Mouse (Mus musculus) mouse trophoblast stem cell (cell line): ENCODE measurements around the gene Myo10.

Experiments used
- in situ Hi-C, 2 experiments: fragments of 300-500 bp; cut with MseI, MboI; formaldehyde crosslinking; loops; 2 replicates in 1 of 2; 3 replicates in 1 of 2; pipeline ENCODE4 v1.15.1; 2025

The Myo10 gene

GRCm38 (mm10) chr15:25719270-25719669 is 96.9 kb downstream of the Myo10 start:
- in situ Hi-C loops = loop anchor here in 1 of 2 experiments (5.0 kb wide), 1 partner anchor 277 kb away; no protein-coding TSS in a partner anchor

GRCm38 (mm10) chr15:25720263-25720662 is 97.9 kb downstream of the Myo10 start:
- in situ Hi-C loops = loop anchor here (10.0 kb wide), 2 partner anchors 275 to 295 kb away; no protein-coding TSS in a partner anchor

DNA sequence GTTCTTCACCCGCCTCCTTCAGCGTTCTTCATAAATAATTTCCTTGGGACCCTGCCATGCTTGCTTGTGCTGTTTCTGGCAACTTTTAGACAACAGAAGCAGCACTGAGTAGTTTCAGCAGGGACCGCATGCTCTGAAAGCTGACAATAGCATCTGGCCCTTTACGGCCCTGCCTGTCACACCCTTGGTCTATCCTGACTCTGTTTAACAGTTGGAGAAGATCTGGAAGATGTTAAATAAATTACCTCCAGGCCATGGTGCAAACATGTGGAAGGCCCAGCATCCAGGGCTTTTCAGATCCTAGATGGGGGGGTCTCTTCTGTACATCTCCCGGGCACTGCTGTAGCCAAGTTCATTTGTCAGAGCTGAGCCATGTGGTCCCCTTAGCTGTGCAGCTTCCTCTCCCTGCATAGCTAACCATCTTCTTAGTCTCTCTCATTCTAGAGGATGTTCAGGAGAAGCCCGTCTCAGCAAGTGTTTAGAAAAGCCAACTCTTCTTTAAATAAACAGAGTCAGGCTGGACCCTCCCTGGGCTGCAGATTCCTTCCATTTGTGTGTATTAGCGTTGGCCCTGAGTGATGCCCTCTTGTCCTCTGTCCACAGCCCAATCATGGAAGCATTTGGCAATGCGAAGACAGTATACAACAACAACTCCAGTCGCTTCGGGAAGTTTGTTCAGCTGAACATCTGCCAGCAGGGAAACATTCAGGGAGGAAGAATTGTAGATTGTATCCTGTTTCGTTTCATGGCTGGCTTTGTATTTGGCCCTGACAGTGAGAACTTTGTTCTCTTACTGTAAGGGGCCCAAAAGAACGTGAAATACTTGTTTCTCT is 101.2 kb downstream of the Myo10 start:
- in situ Hi-C loops = loop anchor here (10.0 kb wide), 2 partner anchors 279 to 299 kb away; no protein-coding TSS in a partner anchor

- in situ Hi-C loops = loop anchor here (10.0 kb wide), 2 partner anchors 280 to 300 kb away; no protein-coding TSS in a partner anchor
These were observed 102.2 kb downstream of the Myo10 start for GRCm38 (mm10) chr15:25724549-25724948.

DNA sequence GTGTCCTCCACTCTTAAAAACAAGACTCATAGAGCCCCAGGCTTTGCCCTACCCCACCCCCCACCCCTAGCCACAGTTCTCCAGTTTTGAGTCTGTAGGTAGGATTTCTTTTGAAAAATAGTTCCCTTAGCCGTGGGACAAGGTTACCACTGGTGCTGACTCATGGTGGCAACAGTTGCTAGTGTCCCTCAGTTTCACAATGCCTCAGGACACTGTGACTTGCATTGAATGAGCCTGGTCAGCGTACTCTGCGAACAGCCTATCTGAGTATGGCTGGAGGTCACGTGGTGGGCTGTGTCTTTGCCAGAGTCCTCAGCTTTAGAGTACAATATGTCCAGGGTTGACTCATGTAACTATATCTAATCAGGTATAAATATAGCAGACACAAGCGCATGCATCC is 104.5 kb downstream of the Myo10 start:
- in situ Hi-C loops = loop anchor here (10.0 kb wide), 2 partner anchors 282 to 302 kb away; no protein-coding TSS in a partner anchor

- in situ Hi-C loops = loop anchor here (10.0 kb wide), 2 partner anchors 284 to 304 kb away; no protein-coding TSS in a partner anchor
These were observed 106.2 kb downstream of the Myo10 start for GRCm38 (mm10) chr15:25728501-25728900.

- in situ Hi-C loops = no loop called here
These were observed 108.7 kb downstream of the Myo10 start for GRCm38 (mm10) chr15:25731053-25731452.

- in situ Hi-C loops = no loop called here
These were observed 110.6 kb downstream of the Myo10 start for GRCm38 (mm10) chr15:25732758-25733428.

- in situ Hi-C loops = no loop called here
These were observed 111.6 kb downstream of the Myo10 start for GRCm38 (mm10) chr15:25733739-25734430.

- in situ Hi-C loops = no loop called here
These were observed 114.2 kb downstream of the Myo10 start for GRCm38 (mm10) chr15:25736531-25736930.

GRCm38 (mm10) chr15:25740271-25740670 is 117.9 kb downstream of the Myo10 start:
- in situ Hi-C loops = no loop called here

DNA sequence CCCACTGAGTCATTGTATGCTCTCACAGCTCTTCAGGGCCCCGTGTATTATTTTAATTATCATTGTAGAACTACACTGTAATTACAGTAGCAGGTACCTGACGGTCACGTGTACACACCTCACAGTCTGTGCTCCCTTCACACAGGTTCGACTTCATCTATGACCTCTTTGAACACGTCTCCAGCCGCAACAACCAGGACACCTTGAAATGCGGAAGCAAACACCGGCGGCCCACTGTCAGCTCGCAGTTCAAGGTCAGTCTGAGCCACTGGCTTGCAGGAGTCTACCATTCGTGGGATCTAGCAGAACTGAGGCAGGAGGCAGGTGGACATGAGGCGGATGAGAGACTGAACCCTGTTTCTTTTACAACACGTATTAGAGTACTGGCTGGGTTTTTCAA is 119.9 kb downstream of the Myo10 start:
- in situ Hi-C loops = no loop called here

- in situ Hi-C loops = no loop called here
These were observed 129.2 kb downstream of the Myo10 start for GRCm38 (mm10) chr15:25751510-25751909.

DNA sequence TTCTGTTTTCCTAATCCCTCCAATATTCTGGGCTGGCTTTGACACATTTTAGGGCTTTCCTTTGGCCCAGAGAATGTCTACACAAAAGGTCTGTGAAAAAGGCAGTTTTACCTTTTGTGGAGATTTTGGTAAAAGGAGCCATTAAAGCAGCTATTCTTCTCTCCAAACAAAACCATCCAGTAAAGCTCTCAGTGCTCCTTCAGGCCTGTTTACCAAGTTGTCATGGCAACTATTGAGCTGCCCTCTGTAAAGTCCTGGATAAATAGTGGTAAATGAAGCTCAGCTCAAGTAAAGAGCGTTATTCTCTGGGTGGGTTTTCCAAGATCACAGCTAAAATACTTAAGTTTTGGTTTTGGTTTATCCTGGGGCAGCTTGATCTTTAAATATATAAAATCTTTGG is 130.3 kb downstream of the Myo10 start:
- in situ Hi-C loops = no loop called here

- in situ Hi-C loops = no loop called here
These were observed 130.7 kb downstream of the Myo10 start for GRCm38 (mm10) chr15:25753003-25753402.

DNA sequence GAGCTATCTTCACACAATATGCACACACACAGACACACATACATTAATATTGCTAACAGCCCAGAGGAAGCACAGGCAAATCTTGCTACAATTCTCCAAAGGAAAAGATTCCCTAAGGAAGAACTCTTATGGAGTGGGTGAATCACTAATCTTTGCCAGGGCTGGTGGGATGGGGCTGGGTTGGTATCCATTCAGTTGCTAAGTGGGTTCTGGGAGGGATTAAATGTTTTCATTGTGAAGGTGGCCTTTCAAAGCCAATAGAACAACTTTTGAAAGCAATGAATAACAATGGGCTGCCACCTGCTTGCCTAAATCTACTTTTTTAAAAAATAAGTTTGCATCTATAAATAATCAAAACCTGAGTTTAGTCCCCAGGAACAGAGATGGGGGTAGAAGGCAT is 131.6 kb downstream of the Myo10 start:
- in situ Hi-C loops = no loop called here

DNA sequence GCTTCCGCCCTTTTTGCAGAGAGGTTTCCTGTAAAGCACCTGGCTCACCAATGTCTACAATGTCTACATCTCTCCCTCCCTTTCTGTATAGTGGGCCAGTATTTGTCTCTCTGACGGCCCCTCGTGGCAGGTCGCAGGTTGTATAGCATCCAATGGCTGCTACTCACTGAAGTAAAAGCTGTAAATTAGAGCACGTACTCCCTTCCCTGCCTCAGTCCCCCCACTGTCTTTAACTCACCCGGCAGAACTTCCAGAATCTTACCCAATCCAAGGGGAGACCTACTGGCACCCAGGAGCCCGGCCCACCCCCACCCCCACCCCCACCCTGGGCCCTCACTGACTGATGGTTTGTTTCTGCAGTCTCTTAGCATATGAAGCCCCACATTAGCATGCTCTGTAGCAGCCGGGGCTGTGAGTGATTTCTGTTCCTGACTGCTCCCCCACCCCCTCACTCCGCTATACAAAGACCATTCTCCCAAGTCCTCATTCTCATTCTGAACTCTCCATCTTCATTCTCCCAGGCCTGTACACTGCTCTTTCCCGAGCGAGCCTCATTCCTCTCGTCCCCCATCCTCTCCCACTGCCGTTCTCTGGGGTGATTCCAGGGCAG is 132.1 kb downstream of the Myo10 start:
- in situ Hi-C loops = no loop called here

- in situ Hi-C loops = no loop called here
These were observed 133.2 kb downstream of the Myo10 start for GRCm38 (mm10) chr15:25755536-25755935.

GRCm38 (mm10) chr15:25756072-25756471 is 133.7 kb downstream of the Myo10 start:
- in situ Hi-C loops = no loop called here

- in situ Hi-C loops = no loop called here
These were observed 135.7 kb downstream of the Myo10 start for GRCm38 (mm10) chr15:25758037-25758436.

DNA sequence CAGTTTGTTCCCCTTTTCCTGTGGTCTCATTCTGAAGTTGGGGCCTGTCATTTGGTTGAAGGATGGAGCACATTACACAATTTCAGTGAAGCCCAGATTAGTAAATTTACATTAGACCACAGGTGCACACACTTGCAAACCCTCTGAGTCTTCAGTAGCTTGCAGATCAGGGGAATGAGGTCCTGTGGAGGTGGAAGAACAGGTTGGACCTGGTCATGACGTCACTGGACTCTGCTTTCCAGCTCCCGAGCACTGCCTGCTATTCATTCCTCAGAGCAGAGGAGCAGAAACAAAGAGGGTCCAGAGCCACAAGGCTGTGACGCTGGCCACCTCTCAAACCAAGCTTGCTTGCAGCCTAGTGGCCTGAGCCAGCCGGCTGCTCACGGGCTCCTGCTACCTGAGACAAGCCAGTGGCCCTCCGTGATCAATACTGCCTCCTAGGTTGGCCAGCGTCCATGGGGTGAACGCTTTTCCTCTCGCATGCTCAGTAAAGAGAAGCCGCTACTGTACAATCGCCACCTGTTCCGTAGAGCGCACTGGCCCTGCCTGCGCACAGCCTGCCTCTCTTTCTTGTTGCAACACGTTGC is 136.3 kb downstream of the Myo10 start:
- in situ Hi-C loops = no loop called here
